Mouse (Mus musculus) megakaryocyte-erythroid progenitor cell, adult 5 weeks (primary cell): ENCODE data around the gene Mxd1. TPM values are rescaled to one million over a fixed set of nuclear protein-coding genes. Genes with fewer than 3 reads are reported as not detected.

Experiments
- polyA plus RNA-seq: library from polyadenylated mRNA; stranded (reverse); fragments of >175 nt; gene quantifications from 2 replicates; pipeline ENCODE4 v1.2.3, GENCODE M21; 2012

The Mxd1 gene
- polyA plus RNA-seq: 18.2 and 24.0 TPM in 2 replicates

GRCm38 (mm10) chr6:86668580-86669239, at the start of gene Mxd1:
Gene Mxd1, minus strand, starts transcription at chr6:86669161.

GRCm38 (mm10) chr6:86683872-86684654, 15.1 kb upstream of the Mxd1 start, which contains the start of gene Snrnp27:
Gene Snrnp27, minus strand, starts transcription at chr6:86684522.

GRCm38 (mm10) chr6:86627946-86628345, 41.0 kb downstream of the Mxd1 start, which contains the start of gene Asprv1:
Gene Asprv1, plus strand, starts transcription at chr6:86628164.

Other genes starting within 250 kb of the Mxd1 start
- not detected in 2 replicates for gene Gm44790, start 242.5 kb downstream of the Mxd1 start, polyA plus RNA-seq
- gene C87436, start 230.8 kb downstream of the Mxd1 start, polyA plus RNA-seq: 6.5 and 7.9 TPM in 2 replicates
- gene Pcbp1, start 142.8 kb downstream of the Mxd1 start, polyA plus RNA-seq: 1,230 and 1,348 TPM in 2 replicates
- gene Asprv1, start 41.0 kb downstream of the Mxd1 start, polyA plus RNA-seq: 0.13 and 1.1 TPM in 2 replicates
- 174 and 190 TPM in 2 replicates for gene Snrnp27, start 15.4 kb upstream of the Mxd1 start, polyA plus RNA-seq
- 25.4 and 25.9 TPM in 2 replicates for gene Gmcl1, start 64.2 kb upstream of the Mxd1 start, polyA plus RNA-seq
- 6.8 and 12.2 TPM in 2 replicates for gene Anxa4, start 124.4 kb upstream of the Mxd1 start, polyA plus RNA-seq
- gene Aak1, start 180.4 kb upstream of the Mxd1 start, polyA plus RNA-seq: 11.8 and 14.0 TPM in 2 replicates